Mouse (Mus musculus) small intestine, adult 2 months (tissue): ENCODE measurements around the gene Tmx2.

Experiments used
- CTCF ChIP-seq: fragments of 200-500 bp; IDR thresholded peaks from 2 replicates; pipeline ENCODE4 v1.5.1; 2012; ENCODE audit warnings: low read depth, mild to moderate bottlenecking, control low read depth, inconsistent platforms, low read length, moderate library complexity, mixed read lengths; ENCODE audit not compliant: insufficient replicate concordance, insufficient read length; ENCODE audit errors: extremely low read depth
- POLR2A ChIP-seq: fragments of 200-500 bp; IDR thresholded peaks from 2 replicates; pipeline ENCODE4 v1.6.1; 2012; ENCODE audit warnings: low read depth, mild to moderate bottlenecking, control low read depth, inconsistent platforms, low read length, moderate library complexity

GRCm38 (mm10) chr2:84725770-84726169 lies 46.8 kb upstream of the Tmx2 start:
- TF ChIP-seq POLR2A (no peak), CTCF (no peak)
